Mouse (Mus musculus) left cerebral cortex, adult 2 months (tissue): ENCODE data around the gene Slc1a7. TPM values are rescaled to one million over a fixed set of nuclear protein-coding genes. Genes with fewer than 3 reads are reported as not detected.

ENCODE experiments used
- DNase-seq, 2 experiments: peaks; one replicate each; pipeline ENCODE4 v3.0.0; 2021 to 2022; ENCODE audit warnings: low spot score in 2 of 2, mixed read lengths in 1 of 2; ENCODE audit errors: extremely low spot score in 1 of 2
- H3K27ac ChIP-seq: fragments of 200-600 bp; 2 replicates; pipeline ENCODE4 v1.8.1; 2022
- H3K4me3 ChIP-seq: fragments of 200-600 bp; 2 replicates; pipeline ENCODE4 v1.8.1; 2022
- CTCF ChIP-seq: fragments of 200-600 bp; IDR thresholded peaks from 2 replicates; pipeline ENCODE4 v1.8.1; 2022; ENCODE audit warnings: antibody characterized with exemption, mild to moderate bottlenecking, moderate library complexity
- intact Hi-C: fragments of 180-260 bp; cut with DNase I; formaldehyde crosslinking; loops from one replicate; pipeline ENCODE4 v1.15.1; 2025
- total RNA-seq, 2 experiments: library from RNA; stranded (reverse); gene quantifications; 2 replicates each; pipeline ENCODE4 v1.2.3; 2021

Gene Slc1a7
- total RNA-seq, 2 experiments from 2014 or later = 0.43 to 0.94 TPM

DNA sequence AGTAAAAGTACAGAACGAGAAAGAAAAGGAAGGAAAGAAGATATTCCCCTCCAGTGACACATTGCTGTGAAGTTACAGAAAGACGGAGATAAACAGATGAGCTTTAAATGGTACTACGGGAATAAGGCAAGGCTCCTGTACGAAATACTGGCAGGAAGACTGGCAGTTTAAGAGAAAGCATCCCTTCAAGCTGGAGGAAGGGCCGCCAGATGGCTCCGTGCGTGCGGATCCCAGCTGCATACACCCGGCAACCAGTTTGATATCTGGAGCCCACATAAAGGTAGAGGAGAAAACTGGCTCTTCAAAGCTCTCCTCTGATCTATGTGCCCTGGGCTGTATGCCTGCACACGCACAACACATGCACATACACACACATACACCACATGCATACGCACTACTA lies 6.4 kb downstream of the Slc1a7 start:
- Histone ChIP-seq H3K27ac (no peak overlapping the region), H3K4me3 (no peak overlapping the region)
- no peak for DNase-seq
- no peak for TF ChIP-seq CTCF
- intact Hi-C loops = no loop called here

DNA sequence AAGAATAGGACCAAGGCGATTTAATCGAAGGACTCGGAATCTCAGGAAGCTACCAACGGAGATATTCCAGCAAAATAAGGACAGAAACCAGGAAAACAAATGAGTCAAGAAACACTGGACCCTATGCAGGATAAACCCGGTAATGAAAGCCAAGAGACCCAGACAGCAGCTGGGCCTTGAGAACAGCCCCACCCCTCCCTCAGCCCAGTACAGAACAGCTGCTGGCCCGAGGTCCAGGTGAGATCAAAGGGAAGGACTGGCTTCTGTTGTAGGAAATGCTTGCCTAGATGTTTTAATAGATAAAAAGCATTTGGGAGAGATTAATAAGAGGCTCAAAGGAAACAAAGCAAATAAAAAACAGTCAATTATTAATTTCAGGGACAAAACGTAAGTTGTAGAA lies 6.9 kb downstream of the Slc1a7 start:
- no peak overlapping the region for H3K27ac ChIP-seq
- no peak for TF ChIP-seq CTCF
- no peak for DNase-seq
- H3K4me3 ChIP-seq = no peak overlapping the region
- intact Hi-C loops = no loop called here

DNA sequence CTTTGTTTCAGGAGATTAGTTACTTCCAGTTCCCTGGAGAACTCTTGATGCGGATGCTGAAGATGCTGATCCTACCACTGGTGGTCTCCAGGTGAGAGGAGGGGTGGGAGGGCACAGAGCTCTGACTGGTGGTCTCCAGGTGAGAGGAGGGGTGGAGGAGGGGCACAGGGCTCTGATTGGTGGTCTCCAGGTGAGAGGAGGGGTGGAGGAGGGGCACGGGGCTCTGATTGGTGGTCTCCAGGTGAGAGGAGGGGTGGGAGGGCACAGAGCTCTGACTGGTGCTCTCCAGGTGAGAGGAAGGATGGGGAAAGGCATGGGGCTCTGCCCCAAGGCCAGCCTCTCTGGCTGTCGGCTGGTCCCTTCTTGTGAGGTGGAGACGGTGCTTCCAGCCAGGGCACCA lies 9.5 kb downstream of the Slc1a7 start:
- TF ChIP-seq CTCF = no peak
- no peak for DNase-seq
- H3K4me3 ChIP-seq = no peak overlapping the region
- H3K27ac ChIP-seq = no peak overlapping the region
- intact Hi-C loops = no loop called here

DNA sequence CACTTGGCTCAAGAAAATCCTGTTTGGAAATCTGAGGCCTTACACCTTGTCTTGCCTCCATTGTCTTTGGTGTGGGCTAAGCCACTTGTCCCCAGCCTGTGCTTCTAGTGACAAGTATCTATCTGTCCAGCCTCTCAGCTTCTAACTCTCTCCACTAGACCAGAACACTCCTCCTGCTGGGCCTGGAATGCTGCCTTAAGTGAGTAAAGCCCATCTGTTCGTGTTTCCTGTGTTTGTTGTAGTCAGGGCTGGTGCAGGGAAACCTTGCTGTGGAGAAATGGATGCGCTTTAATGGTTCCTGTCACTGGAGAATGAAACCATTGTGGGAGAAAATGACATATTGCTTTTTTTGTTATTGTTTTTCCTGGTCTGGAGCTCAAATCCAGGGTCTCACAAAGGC lies 11.4 kb downstream of the Slc1a7 start:
- no peak for TF ChIP-seq CTCF
- Histone ChIP-seq H3K4me3 (no peak overlapping the region), H3K27ac (no peak overlapping the region)
- intact Hi-C loops = no loop called here
- peak in 1 of 2 experiments; percentile 39 for DNase-seq

DNA sequence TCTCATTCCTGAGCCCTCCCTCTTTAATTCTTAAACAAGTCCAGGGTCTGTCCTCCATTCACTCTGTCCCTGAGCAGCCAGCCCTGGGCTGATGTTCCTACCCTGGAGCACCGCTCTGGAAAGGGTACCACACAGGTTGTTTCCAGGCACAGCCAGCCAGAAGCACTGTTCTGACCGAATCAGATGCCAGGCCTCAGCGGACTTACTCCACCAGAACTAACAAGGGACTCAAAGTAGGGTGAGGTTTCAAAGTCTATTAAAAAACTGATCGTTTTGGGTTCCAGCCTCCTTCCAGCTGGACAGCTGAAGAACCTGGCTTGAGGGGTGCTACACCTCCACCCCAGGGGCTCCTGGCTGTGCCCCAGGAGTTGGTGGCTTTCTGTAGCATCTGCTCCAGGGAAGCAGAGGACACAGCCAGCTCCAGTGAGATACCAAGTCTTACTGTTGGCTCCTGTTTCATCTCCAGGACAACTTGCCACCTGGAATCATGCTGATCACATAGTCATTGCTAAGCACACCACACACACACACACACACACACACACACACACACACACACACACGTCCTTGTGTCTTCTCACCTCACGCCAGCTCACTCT lies 12.0 kb downstream of the Slc1a7 start:
- intact Hi-C loops = no loop called here
- Histone ChIP-seq H3K27ac (no peak overlapping the region), H3K4me3 (no peak overlapping the region)
- DNase-seq = no peak
- TF ChIP-seq CTCF = no peak

DNA sequence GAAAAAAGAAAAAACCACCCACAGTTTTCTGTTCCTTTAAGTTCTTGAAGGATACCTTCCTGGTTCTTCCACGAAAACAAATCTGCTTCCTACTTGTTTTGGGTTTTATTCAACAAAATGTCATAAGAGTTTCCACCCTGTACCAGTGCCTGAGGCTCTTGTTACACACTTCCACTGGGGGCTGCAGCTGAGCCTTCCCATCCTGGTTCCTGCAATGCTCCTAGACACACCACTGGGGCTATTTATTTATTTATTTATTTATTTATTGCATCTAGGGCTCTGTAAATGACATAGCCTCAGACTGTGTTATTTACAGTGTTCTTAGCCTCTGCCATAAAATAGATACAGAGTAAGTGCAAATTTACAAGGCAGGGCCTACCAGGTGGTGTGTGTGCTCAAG lies 15.6 kb downstream of the Slc1a7 start:
- no peak for DNase-seq
- H3K4me3 ChIP-seq = no peak overlapping the region
- TF ChIP-seq CTCF = no peak; the same call in 1 of the 2 replicates
- intact Hi-C loops = loop anchor here (2.0 kb wide), 2 partner anchors 49 to 75 kb away; no protein-coding TSS in a partner anchor
- no peak overlapping the region; the same call in 1 of the 2 replicates for H3K27ac ChIP-seq

DNA sequence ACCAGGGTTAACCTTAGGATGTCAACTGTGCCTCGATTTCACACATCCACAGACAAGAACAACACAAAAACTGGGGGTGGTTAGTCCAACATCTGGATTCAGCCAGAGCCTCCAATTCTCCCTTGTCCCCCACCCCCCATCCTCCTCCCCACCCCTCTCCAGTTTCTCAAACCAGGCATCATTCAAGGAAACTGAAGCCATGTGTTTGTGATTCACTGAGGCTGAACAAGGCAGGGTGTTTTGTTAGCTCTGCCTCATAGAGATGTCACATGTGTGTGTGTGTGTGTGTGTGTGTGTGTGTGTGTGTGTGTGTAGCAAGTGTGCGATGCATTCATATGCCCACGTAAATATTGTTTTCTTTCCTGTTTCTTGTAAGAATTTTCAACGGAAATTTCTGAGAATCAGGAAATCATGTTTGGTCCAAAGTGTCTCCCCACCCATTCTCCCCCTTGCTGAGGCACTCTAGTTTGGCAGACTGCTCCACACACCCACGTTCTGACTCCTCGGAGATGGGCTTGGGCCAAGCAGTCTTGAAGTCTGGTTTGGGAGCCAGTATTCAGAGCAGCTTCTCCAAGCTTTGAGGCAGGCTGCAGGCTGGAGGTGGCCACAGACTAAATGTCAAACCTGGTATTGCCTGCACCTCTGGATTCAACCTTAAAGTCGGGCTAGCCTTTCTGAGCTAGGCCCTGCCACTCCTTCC lies 16.3 kb downstream of the Slc1a7 start:
- peak; percentile 68 to 78 for DNase-seq
- Histone ChIP-seq H3K27ac (peak overlapping the region; percentile 76; the same call in 1 of the 2 replicates), H3K4me3 (no peak overlapping the region)
- no peak for TF ChIP-seq CTCF
- intact Hi-C loops = loop anchor here (2.0 kb wide), 2 partner anchors 48 to 74 kb away; no protein-coding TSS in a partner anchor

DNA sequence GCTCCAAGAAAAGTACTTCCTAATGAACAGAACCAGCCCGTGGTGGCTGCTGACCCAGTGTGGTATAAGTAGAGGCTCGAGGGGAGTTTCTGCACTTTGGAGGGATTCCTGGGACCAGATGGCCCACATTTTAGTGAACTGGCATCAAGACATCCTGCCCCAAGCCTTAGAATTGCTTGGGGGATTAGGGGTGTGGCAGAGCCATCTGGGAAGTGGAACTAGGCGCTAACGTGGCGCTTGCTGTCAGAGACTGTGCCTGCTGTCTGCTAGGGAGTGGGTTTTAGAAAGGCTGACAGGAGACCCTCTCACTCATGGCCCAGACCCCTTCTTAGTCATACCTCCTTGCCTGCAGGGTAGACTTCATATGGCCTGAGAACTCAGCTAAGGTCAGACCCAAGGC lies 17.7 kb downstream of the Slc1a7 start:
- intact Hi-C loops = loop anchor here (2.0 kb wide), 2 partner anchors 47 to 73 kb away; no protein-coding TSS in a partner anchor
- H3K4me3 ChIP-seq = no peak overlapping the region
- no peak for DNase-seq
- H3K27ac ChIP-seq = no peak overlapping the region
- TF ChIP-seq CTCF = no peak

DNA sequence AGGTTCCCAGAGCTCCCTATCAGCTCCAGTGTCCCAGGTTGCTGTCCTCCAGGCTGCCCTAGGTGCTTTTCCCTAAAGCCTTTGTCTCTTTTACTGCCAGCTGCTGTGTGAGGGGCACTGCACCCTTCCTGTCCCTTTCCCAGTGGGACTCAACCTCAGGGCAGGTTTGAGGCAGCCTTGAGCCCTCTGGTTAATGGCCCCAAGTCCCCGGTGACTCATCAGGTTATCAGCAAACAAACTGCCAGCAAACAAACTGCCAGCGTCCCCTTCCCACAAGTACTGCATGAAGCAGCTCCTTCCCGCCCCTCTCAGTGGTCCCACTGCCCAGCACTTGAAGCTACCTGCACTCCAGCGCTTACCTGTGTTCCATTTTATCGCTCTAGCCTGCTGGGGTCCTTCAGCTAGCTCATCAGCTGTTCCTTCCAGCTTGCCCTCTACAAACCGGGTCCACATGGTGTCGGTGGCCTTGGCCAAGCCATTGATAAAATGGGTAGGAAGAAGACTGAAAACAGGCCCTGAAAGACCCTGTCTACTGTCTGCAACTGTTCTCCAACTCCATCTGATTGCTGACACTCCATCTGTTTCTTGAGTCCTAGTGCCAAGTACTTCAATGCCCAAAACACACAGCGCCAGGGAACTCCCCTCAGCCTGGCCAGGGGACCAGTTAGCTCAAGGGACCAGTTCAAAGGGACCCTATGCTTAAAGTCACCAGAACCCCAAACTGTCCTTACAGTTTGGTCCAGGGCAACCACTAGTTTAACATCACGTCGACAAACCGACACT lies 18.4 kb downstream of the Slc1a7 start:
- TF ChIP-seq CTCF = no peak
- Histone ChIP-seq H3K4me3 (no peak overlapping the region), H3K27ac (no peak overlapping the region)
- DNase-seq = no peak
- intact Hi-C loops = no loop called here

DNA sequence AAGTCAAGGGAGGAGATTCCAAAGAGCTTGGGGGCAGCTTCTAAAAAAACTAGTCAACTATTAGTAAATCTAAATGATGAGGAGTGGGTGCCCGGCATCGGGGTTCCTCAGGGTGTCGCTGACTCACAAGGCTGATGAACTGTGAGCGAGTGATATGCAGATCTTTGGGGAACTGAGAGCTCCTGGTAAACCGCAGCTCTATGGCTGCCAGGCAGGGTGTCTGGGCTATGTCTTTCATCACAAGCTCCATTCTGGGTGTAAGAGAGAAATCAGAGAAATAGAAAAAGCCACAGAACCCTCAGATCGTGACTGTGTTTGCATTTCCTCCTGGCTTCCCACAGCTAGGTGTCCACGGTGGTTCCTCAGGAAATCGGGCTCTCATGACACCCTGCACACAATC lies 20.8 kb downstream of the Slc1a7 start:
- intact Hi-C loops = no loop called here
- TF ChIP-seq CTCF = no peak
- DNase-seq = no peak
- no peak overlapping the region for H3K27ac ChIP-seq
- no peak overlapping the region for H3K4me3 ChIP-seq

DNA sequence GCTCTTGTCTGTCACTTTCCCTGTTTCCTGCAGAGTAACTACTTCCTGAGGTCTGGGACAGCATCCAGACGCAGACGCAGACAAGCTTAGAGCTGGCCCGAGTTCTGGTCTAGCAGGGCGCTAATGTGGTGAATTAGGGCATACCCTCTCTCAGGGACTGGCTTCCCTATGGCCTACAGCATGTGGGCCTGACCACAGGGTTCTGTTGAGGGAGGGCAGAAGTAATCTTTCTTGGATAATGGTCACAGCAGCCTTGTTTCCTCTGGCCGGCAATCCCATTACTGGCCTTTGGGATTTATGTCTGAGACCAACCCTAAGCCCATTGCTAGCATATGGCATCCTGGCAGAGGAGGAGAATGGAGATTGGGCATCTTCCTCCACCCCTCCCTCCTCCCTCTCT lies 22.7 kb downstream of the Slc1a7 start:
- no peak for DNase-seq
- intact Hi-C loops = no loop called here
- H3K27ac ChIP-seq = no peak overlapping the region
- TF ChIP-seq CTCF = no peak
- no peak overlapping the region for H3K4me3 ChIP-seq

DNA sequence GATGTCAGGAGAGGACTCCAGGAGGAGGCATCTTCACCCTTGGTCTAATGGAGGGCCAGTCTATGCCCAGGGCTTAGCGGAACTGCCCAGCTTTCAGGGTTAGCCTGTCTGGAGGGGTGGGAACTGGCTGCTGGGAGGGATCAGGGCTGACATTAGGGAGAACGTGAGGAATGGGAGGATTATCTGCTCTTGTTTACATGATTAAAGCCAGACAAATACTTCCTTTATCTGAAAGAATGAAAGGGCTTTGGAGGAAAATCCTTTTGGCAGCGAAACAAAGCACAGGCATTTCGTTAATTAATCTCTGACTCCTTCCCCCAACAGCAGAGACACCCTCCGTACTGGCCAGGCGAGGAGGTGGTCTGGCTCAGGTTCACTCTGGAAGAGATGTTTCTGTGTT lies 23.7 kb downstream of the Slc1a7 start:
- DNase-seq = no peak
- Histone ChIP-seq H3K27ac (no peak overlapping the region), H3K4me3 (no peak overlapping the region)
- intact Hi-C loops = no loop called here
- TF ChIP-seq CTCF = no peak
